Mouse (Mus musculus) heart, postnatal 0 days (tissue): ENCODE measurements around the gene Mms19.

ENCODE experiments used
- CTCF ChIP-seq: IDR thresholded peaks from 2 replicates; pipeline ENCODE4 v1.5.1; 2016; ENCODE audit warnings: antibody characterized with exemption, control low read depth, low read depth
- EP300 ChIP-seq: IDR thresholded peaks from 2 replicates; pipeline ENCODE4 v1.6.1; 2016; ENCODE audit warnings: antibody characterized with exemption, low read depth

DNA sequence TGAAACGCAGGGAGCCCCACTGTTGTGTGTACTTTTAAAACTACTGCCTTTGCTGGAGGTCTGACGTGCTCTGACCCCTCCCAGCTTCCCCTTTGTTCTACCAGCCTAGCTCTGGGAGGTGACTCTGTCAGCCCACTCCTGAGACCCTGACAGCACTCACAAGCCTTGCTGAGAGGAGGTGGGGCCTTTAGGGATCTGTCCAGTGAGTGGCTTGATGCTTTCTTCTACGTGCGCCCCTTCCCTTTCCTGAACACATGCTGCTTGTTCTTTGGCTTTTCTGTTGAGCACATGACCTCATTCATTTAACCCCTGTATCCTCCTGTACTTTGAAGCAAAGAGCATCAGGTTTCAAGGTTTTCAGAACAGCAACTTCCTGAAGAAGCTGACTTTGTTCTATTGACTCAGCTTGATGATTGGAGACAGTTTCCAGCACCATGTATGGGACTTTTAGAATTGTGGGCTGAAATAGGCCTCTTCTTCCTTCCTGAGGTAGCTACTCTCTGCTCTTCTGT is 38.1 kb upstream of the Mms19 start:
- TF ChIP-seq CTCF: no peak
- TF ChIP-seq EP300: no peak
